Mouse (Mus musculus) monocyte, adult 2 months (primary cell): Measurements from ENCODE around the gene Upk3bl.
A peak's percentile ranks its signal among the peaks of the same experiment; 100 is the strongest.
"Not testable (repeated sequence)": the region's sequence is repeated elsewhere in the genome, so short reads cannot be mapped to it uniquely, and the experiment has no call there.

Source experiments
- DNase-seq, 2 experiments: peaks; one replicate each; pipeline ENCODE4 v3.0.0; 2022; ENCODE audit warnings: low spot score in 2 of 2, low read depth in 1 of 2

The Upk3bl gene

GRCm38 (mm10) chr5:136045408-136045807 is 8.9 kb upstream of the Upk3bl start:
- DNase-seq: no peak

- peak; percentile 55 to 73 for DNase-seq
These were observed 8.3 kb upstream of the Upk3bl start for GRCm38 (mm10) chr5:136045987-136046386.

- DNase-seq: not testable (repeated sequence)
These were observed 5.8 kb upstream of the Upk3bl start for GRCm38 (mm10) chr5:136048541-136048940.

- DNase-seq: no peak
These were observed 4.4 kb upstream of the Upk3bl start for GRCm38 (mm10) chr5:136049926-136050325.

- no peak for DNase-seq
These were observed 2.8 kb upstream of the Upk3bl start for GRCm38 (mm10) chr5:136051231-136052085.

GRCm38 (mm10) chr5:136052861-136053655 is 1.2 kb upstream of the Upk3bl start:
- no peak for DNase-seq

GRCm38 (mm10) chr5:136056062-136056461 is 1.8 kb downstream of the Upk3bl start:
- DNase-seq: no peak

- no peak for DNase-seq
These were observed 2.8 kb downstream of the Upk3bl start for GRCm38 (mm10) chr5:136057085-136057484.

- DNase-seq: peak; percentile 16 to 65
These were observed 7.3 kb downstream of the Upk3bl start for GRCm38 (mm10) chr5:136061567-136061966.

- DNase-seq: no peak
These were observed 9.6 kb downstream of the Upk3bl start for GRCm38 (mm10) chr5:136063920-136064319.

- DNase-seq: not testable (repeated sequence)
These were observed 12.3 kb downstream of the Upk3bl start for GRCm38 (mm10) chr5:136066404-136067148.

GRCm38 (mm10) chr5:136069411-136069810 is 15.1 kb downstream of the Upk3bl start:
- no peak for DNase-seq

GRCm38 (mm10) chr5:136073051-136073450 is 18.8 kb downstream of the Upk3bl start:
- no peak for DNase-seq

GRCm38 (mm10) chr5:136073526-136073925 is 19.2 kb downstream of the Upk3bl start:
- no peak for DNase-seq

GRCm38 (mm10) chr5:136075076-136075475 is 20.8 kb downstream of the Upk3bl start:
- DNase-seq: no peak

- DNase-seq: no peak
These were observed 22.0 kb downstream of the Upk3bl start for GRCm38 (mm10) chr5:136076284-136076683.

GRCm38 (mm10) chr5:136077001-136077550 is 22.8 kb downstream of the Upk3bl start:
- DNase-seq: no peak

GRCm38 (mm10) chr5:136078136-136078535 is 23.8 kb downstream of the Upk3bl start:
- no peak for DNase-seq

GRCm38 (mm10) chr5:136082345-136082744 is 28.1 kb downstream of the Upk3bl start:
- DNase-seq: no peak

- DNase-seq: peak; percentile 79 to 89
These were observed 29.4 kb downstream of the Upk3bl start, which contains the start of gene Rasa4 for GRCm38 (mm10) chr5:136083669-136084107. Gene Rasa4 (plus strand): TSS chr5:136083916.
